Mouse (Mus musculus): ENCODE data around the gene Mob3c. TPM values are rescaled to one million over a fixed set of nuclear protein-coding genes. Genes with fewer than 3 reads are reported as not detected.

Mob3c gene
- total RNA-seq, 2 experiments from 2014 or later, result 4.5 to 5.4 TPM

GRCm38 (mm10) chr4:115830491-115830890 lies 2.6 kb downstream of the Mob3c start:
- intact Hi-C loops (cut with DNase I), result no loop called here
- DNase-seq (ENCODE audit: low spot score), result no peak

DNA sequence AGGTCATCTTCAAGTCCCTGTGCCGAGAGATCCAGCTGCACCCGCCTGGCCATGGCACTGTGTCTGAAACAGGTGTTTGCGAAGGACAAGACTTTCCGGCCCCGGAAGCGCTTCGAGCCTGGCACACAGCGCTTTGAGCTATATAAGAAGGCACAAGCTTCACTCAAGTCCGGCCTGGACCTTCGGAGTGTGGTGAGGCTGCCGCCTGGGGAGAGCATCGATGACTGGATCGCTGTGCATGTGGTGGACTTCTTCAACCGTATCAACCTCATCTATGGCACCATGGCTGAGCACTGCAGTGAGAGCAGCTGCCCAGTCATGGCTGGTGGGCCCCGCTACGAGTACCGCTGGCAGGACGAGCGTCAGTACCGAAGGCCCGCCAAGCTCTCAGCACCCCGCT lies 3.3 kb downstream of the Mob3c start:
- no peak for DNase-seq (ENCODE audit: low spot score)
- intact Hi-C loops (cut with DNase I), result no loop called here

DNA sequence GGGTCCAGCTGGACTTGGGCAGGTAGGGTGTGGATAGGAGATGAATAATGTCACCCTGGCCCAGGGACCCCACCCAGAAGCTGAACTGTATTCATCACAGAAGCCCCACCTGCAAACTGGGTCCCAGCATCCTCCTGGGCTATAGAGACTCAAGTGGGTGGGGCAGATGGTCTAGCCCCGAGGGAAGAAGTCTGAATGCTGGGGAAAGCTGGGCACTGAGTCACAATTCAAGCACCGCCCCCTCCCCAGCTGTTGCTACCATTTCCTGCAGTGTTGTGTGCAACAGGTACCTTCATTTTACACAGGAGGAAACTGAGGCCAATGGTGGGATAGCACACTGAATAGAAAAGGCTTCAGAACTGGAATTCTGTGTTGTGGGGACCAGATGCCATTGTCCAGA lies 4.1 kb downstream of the Mob3c start:
- intact Hi-C loops (cut with DNase I), result no loop called here
- DNase-seq (ENCODE audit: low spot score), result no peak

GRCm38 (mm10) chr4:115835576-115835975 lies 7.7 kb downstream of the Mob3c start:
- DNase-seq (ENCODE audit: low spot score), result no peak
- intact Hi-C loops (cut with DNase I), result no loop called here

GRCm38 (mm10) chr4:115838196-115838595 lies 10.3 kb downstream of the Mob3c start:
- no peak for DNase-seq (ENCODE audit: low spot score)
- intact Hi-C loops (cut with DNase I), result no loop called here

GRCm38 (mm10) chr4:115838696-115839641 lies 11.1 kb downstream of the Mob3c start, which contains the start of gene Mknk1:
Mknk1 (plus strand) TSS chr4:115839198.
- intact Hi-C loops (cut with DNase I), result no loop called here
- DNase-seq (ENCODE audit: low spot score), result peak; percentile 85

- intact Hi-C loops (cut with DNase I), result loop anchor here (5.0 kb wide), 1 partner anchor 103 kb away; the partner anchor contains the start of gene Efcab14
- no peak for DNase-seq (ENCODE audit: low spot score)
Observed at GRCm38 (mm10) chr4:115839956-115840355, 12.1 kb downstream of the Mob3c start.

- DNase-seq (ENCODE audit: low spot score), result no peak
- intact Hi-C loops (cut with DNase I), result loop anchor here (5.0 kb wide), 1 partner anchor 104 kb away; the partner anchor contains the start of gene Efcab14
Observed at GRCm38 (mm10) chr4:115840842-115841241, 12.9 kb downstream of the Mob3c start.

DNA sequence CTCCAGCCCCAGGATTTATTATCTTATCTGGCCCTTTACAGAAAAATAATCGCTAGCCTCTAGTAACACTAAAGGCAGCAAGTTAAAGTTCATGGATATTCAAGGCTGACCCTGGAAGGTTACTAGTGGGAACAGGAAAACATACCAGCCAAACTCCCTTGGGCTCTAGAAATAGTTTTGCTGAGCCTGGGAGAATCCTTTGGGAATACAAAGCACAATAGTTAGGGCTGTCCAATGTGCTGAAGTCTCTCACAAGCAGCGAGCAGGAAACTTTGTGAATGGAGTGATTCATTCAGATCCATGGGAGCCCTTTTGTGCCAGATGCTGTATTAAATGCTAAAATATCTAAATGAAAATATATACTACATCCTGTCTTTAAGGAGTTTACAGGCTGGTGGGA lies 18.8 kb downstream of the Mob3c start:
- intact Hi-C loops (cut with DNase I), result no loop called here
- DNase-seq (ENCODE audit: low spot score), result no peak

- no peak for DNase-seq (ENCODE audit: low spot score)
- intact Hi-C loops (cut with DNase I), result no loop called here
Observed at GRCm38 (mm10) chr4:115847377-115847776, 19.5 kb downstream of the Mob3c start.

DNA sequence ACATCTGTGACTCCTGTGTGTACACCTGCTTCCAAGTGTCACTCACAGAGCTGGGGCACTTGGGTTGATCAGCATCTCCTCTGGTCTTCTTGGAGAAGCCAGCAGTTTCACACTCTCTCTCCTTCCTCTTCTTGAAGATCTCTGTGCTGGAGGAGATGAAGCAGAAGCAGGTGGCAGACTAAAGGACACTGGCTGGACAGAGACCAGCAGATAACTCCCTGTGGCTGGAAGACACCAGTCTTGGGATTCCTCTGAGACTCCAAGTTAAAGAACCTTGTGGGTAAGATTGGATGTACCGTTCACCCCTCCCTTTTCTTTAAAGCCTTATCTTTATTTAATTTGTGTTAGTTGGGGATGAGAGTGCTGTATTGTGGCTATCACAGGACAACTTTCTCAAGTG lies 20.2 kb downstream of the Mob3c start:
- intact Hi-C loops (cut with DNase I), result no loop called here
- DNase-seq (ENCODE audit: low spot score), result no peak

- intact Hi-C loops (cut with DNase I), result no loop called here
Observed at GRCm38 (mm10) chr4:115848990-115849677, 21.2 kb downstream of the Mob3c start.

GRCm38 (mm10) chr4:115850111-115850510 lies 22.2 kb downstream of the Mob3c start:
- intact Hi-C loops (cut with DNase I), result no loop called here
- DNase-seq (ENCODE audit: low spot score), result no peak

More at GRCm38 (mm10) chr4:115848990-115849677, 21.2 kb downstream of the Mob3c start:
- DNase-seq (ENCODE audit: low spot score), result no peak

DNA sequence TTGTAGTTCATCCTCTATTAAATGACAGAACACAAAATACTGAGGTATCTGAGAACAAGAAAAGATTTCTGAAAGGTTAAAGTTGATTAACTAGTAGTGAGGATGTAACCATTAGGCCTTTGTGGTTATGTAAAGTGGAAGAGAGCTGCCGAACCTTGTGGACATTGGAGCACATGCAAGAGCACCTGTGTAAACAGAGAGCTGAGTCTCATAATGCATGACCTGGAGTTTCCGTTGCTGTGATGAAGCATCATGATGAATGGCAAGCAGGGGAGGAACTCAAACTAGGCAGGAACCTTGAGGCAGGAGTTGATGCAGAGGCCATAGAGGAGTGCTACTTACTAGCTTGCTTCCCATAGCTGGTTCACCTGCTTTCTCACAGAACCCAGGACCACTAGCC lies 22.7 kb downstream of the Mob3c start:
- intact Hi-C loops (cut with DNase I), result no loop called here
- DNase-seq (ENCODE audit: low spot score), result no peak

GRCm38 (mm10) chr4:115851569-115851968 lies 23.7 kb downstream of the Mob3c start:
- intact Hi-C loops (cut with DNase I), result no loop called here

GRCm38 (mm10) chr4:115855100-115855499 lies 27.2 kb downstream of the Mob3c start:
- DNase-seq (ENCODE audit: low spot score), result no peak
- intact Hi-C loops (cut with DNase I), result no loop called here

More at GRCm38 (mm10) chr4:115851569-115851968, 23.7 kb downstream of the Mob3c start:
- DNase-seq (ENCODE audit: low spot score), result no peak

GRCm38 (mm10) chr4:115855609-115856008 lies 27.7 kb downstream of the Mob3c start:
- intact Hi-C loops (cut with DNase I), result no loop called here
- no peak for DNase-seq (ENCODE audit: low spot score)

DNA sequence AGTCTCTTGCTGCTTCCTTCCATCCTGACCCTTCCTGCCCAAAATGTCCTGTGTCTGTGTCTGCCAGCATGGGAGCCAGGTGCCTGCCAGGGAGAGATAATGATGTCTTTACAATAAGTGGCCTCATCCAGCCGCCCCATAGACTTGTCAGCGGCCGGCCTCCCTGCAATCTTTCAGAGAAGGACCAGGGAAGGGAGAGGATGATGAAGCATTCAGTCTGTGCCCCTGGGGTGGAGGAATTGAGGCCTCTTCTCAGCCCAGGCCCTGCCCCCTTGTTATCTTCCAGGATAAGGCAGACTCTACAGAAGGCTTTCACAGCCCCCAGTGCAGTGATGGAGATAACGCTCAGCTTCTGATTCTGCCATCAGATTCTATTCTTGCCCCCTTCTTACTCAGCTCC lies 28.4 kb downstream of the Mob3c start:
- no peak for DNase-seq (ENCODE audit: low spot score)
- intact Hi-C loops (cut with DNase I), result no loop called here

DNA sequence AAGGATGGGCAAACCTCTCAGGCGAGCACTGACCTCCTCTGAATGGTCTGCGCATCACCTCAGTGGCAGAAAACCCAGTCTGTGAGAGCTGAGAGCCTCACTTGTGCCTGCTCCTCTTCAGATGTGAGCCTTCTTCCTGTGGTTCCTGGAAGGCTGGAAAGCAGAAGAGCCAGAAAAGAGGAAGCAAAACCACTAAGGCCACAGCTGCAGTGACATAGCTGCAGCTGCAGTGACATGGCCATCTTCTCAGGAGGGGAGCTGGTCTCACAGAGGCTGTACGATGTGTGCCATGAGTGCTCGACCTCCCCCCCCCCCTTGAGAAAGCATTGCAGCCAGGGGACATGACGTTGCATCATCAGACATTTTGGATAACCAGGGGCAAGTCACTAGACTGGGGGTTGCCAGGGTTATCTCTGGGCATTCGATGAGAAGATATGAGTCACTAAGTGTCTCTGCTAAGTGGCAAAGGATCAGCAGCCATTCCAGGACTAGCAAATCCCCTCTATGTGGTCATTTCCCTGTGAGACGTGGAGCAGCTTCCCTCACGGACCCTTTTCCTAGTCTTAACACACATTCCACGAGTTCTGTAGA lies 29.5 kb downstream of the Mob3c start:
- intact Hi-C loops (cut with DNase I), result no loop called here
- DNase-seq (ENCODE audit: low spot score), result no peak

DNA sequence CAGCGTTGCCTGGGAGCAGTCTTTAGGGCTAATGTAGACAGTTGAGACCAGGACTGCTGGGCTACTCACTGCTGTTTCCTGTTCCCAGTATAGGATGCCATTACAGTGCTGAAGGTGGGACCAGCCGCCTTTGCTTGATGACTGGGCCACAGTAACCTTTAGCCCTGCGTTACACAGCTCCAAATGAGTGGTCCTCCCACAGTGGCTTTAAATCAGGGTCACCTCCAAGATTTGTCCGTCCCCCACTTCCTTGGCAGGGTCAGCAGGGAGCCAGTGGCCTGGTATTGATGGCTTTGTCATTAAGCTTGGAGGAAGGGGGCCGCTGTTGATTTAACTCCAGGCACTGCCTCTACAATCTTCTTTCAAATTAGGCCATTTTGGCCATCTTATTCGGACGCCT lies 35.5 kb downstream of the Mob3c start:
- DNase-seq (ENCODE audit: low spot score), result no peak

More for the DNA sequence above, 35.5 kb downstream of the Mob3c start:
- intact Hi-C loops (cut with DNase I), result no loop called here
